Mouse (Mus musculus) lung, adult 2 months (tissue): ENCODE data around the gene Rgs3. TPM values are rescaled to one million over a fixed set of nuclear protein-coding genes. Genes with fewer than 3 reads are reported as not detected.

ENCODE experiments used
- DNase-seq: peaks from one replicate; pipeline ENCODE4 v3.0.0; 2022
- H3K4me1 ChIP-seq: fragments of 200-500 bp; 2 replicates; pipeline ENCODE4 v1.6.1; 2011; ENCODE audit warnings: low read length; ENCODE audit not compliant: control insufficient read depth, insufficient read depth
- H3K4me3 ChIP-seq: fragments of 200-500 bp; replicated peaks from 2 replicates; pipeline ENCODE3; 2011; ENCODE audit warnings: low read depth, mild to moderate bottlenecking, control low read depth, low read length; ENCODE audit errors: extremely low read depth
- CTCF ChIP-seq: fragments of 200-500 bp; IDR thresholded peaks from 2 replicates; pipeline ENCODE4 v1.5.1; 2011; ENCODE audit warnings: mild to moderate bottlenecking, low read length, control low read depth; ENCODE audit not compliant: insufficient read depth
- POLR2A ChIP-seq: fragments of 200-500 bp; IDR thresholded peaks from 2 replicates; pipeline ENCODE4 v1.6.1; 2011; ENCODE audit warnings: low read depth, mild to moderate bottlenecking, control low read depth, low read length, borderline replicate concordance; ENCODE audit errors: extremely low read depth
- WGBS: fragments of 180-500 bp; shearing (Covaris S2); methylation state at CpG from one replicate; pipeline ENCODE4 v1.1.7; 2018; 5-methylcytosine and 5-hydroxymethylcytosine counted together
- polyA plus RNA-seq: library from polyadenylated mRNA; depleted of rRNA; stranded (reverse); fragments of >200 nt; gene quantifications from 2 replicates; pipeline ENCODE4 v1.2.3, GENCODE M21; 2012

The Rgs3 gene
- polyA plus RNA-seq, 1 experiment = 97.1 TPM

DNA sequence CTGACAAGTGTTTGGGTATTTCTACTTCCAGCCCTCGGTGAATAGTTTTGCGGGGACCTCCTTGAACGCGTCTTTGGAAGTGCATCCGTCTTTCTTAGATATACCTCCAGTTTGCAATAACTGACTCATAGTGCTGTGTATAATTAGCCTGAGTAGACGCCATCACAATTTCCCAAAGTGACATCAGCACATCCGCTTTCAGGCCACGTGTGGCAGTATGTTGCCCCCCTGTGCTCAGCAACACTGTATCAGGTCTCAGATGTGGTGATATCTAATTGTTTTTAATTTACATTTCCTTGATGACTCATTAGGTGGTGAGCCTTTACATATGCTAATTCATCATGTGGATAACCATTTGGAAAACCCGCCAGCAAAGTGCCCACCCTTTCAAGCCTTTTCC lies 119.5 kb downstream of the Rgs3 start:
- 79% methylated on average over 9 of the region's 9 CpGs for WGBS
- no peak for TF ChIP-seq POLR2A
- TF ChIP-seq CTCF = no peak
- no peak overlapping the region for H3K4me3 ChIP-seq
- peaks cover 4% of the 10 kb centered on the region; the same call in 1 of the 2 replicates for H3K4me1 ChIP-seq
- no peak for DNase-seq

DNA sequence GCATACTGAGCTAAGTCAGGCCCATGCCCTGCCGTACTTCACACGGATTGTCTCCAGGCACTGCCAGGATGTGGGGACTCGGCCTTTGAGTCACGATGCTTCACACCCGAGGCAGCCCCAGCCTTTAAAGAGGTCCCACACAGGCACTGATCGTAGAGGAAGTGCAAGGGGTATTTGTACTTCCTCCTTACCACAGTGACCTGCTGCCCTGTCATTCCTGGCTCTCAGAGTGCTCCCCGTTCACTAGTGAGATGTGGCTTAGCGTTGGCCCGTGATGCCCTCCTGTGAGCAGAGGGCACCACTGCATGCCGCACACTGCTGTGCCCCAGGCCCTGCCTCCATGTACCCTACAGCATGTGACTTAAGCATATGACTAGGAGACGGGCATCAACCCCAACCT lies 121.8 kb downstream of the Rgs3 start:
- no peak for DNase-seq
- Histone ChIP-seq H3K4me3 (no peak overlapping the region), H3K4me1 (peaks cover 11% of the 10 kb centered on the region)
- WGBS = 55% methylated on average over 11 of the region's 11 CpGs
- TF ChIP-seq CTCF = peak; percentile 12; the same call in 1 of the 2 replicates
- TF ChIP-seq POLR2A = no peak

- WGBS = 78% methylated on average over 8 of the region's 8 CpGs
- no peak for TF ChIP-seq CTCF
- no peak for TF ChIP-seq POLR2A
- DNase-seq = no peak
- H3K4me3 ChIP-seq = no peak overlapping the region
- H3K4me1 ChIP-seq = peaks cover 13% of the 10 kb centered on the region
Measured at GRCm38 (mm10) chr4:62682371-62682770, 122.7 kb downstream of the Rgs3 start.

DNA sequence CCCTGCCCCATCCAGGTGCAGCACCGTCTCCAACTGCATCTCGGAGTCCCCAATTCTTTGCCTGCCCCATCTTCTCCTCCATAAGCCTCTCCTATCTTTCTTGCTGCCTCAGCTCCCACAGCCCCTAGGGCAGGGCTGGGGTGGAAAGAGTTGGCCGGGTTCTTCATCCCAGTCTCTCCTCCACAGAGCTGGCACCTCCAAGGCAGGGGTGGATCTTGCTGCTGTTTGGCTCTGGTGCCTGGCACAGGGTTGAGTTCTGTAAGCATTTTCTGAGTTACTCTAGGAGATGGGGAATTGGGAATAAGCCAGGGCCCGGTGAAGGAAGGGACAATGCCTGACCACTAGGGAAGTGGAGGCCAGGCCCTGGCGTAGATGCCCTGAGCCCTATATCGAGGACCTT lies 123.5 kb downstream of the Rgs3 start:
- peaks cover 13% of the 10 kb centered on the region for H3K4me1 ChIP-seq
- WGBS = 78% methylated on average over 6 of the region's 6 CpGs
- DNase-seq = no peak
- no peak overlapping the region for H3K4me3 ChIP-seq
- no peak for TF ChIP-seq POLR2A
- no peak for TF ChIP-seq CTCF

DNA sequence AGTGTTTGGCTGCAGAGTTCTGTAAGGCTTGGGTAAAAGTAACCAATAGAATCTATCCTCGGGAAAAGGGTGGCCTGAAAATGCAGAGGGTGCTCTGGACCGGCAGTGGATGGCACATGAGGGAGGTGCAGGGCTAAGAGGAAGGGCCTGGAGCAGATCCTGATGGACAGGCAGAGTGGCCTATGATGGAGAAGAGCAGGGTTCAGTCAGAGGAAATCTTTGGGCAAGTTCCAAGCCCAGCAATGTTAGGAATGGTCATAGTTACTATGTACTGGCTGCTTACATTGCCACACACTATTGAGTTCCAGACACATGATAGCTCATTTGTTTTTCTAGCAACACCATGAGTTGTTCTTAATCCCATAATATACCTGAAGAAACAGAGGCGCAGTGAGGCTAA lies 124.7 kb downstream of the Rgs3 start:
- no peak for DNase-seq
- WGBS = 48% methylated on average over 3 of the region's 3 CpGs
- Histone ChIP-seq H3K4me3 (no peak overlapping the region), H3K4me1 (peaks cover 13% of the 10 kb centered on the region)
- TF ChIP-seq CTCF (no peak), POLR2A (no peak)

DNA sequence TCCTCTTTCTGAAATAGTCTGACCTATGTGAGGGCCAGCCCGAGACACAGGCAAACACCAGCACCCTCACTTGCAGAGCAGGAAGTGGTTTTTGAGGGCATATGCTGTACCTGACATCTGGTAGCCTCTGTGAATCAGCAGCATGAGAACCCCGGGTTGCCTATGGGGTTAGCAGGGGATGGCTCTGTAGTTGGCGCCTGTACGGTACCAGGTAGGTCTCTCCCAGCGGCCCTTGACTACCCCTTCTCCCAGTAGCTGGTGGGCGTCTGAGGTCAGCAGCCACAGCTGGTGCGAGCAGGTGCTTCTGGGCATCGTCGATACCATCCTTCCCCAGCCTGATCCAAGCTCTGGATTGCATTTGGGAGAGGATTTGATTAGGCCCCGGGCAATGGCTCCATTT lies 125.6 kb downstream of the Rgs3 start:
- DNase-seq = no peak
- 62% methylated on average over 10 of the region's 10 CpGs for WGBS
- Histone ChIP-seq H3K4me1 (peaks cover 13% of the 10 kb centered on the region), H3K4me3 (no peak overlapping the region)
- TF ChIP-seq CTCF = no peak
- TF ChIP-seq POLR2A = no peak

DNA sequence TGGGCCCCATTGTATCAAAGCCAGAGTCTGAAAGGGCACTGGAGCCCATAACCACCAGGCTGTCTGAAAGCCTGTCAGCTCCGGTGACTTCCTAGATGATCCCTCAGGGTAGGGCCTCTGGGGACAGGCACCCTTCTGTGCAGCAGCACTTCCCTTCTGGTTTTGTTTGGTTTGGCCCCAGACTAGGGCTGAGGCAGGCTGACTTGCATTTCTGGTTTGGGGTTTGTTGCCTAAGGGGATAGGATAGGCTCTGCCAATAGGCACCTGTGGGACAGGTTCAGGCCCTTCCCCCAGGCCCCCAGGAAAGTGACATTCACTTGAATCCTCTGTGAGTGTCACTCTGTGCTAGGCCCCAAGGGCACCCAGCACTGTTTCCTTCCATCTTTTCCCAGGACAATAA lies 127.1 kb downstream of the Rgs3 start:
- no peak overlapping the region for H3K4me3 ChIP-seq
- no peak for DNase-seq
- peaks cover 15% of the 10 kb centered on the region for H3K4me1 ChIP-seq
- TF ChIP-seq POLR2A (no peak), CTCF (no peak)
- WGBS = 43% methylated on average over 1 of the region's 1 CpGs

DNA sequence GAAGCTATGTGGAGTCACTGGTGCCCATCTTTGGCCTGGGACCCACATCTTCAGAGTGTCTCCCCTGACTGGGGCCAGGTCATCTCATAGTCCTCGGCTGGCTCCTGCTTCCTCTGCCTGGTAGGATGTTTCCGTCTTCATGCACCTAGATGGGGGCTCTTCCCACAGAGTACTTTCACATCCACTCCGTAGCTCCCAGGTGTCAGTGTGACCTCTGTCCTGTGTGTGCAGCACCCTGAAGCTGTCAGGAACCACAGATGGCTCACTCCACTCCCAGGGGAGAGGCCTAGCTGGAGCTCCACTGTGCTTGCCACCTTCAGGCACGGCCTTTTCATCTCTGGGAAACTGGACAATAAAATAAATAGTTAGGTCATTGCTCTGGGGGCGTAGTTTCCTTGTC lies 128.5 kb downstream of the Rgs3 start:
- no peak for DNase-seq
- WGBS = 76% methylated on average over 5 of the region's 5 CpGs

GRCm38 (mm10) chr4:62690997-62691396 lies 131.3 kb downstream of the Rgs3 start:
- TF ChIP-seq POLR2A (no peak), CTCF (no peak)
- no peak for DNase-seq
- Histone ChIP-seq H3K4me1 (peaks cover 23% of the 10 kb centered on the region), H3K4me3 (no peak overlapping the region)
- WGBS = 42% methylated on average over 4 of the region's 4 CpGs

More for the DNA sequence above, 128.5 kb downstream of the Rgs3 start:
- H3K4me1 ChIP-seq = peaks cover 21% of the 10 kb centered on the region
- H3K4me3 ChIP-seq = no peak overlapping the region
- TF ChIP-seq CTCF = no peak
- TF ChIP-seq POLR2A = no peak

GRCm38 (mm10) chr4:62691625-62692024 lies 132.0 kb downstream of the Rgs3 start:
- no peak for DNase-seq
- 46% methylated on average over 1 of the region's 1 CpGs for WGBS
- no peak for TF ChIP-seq POLR2A
- no peak for TF ChIP-seq CTCF
- Histone ChIP-seq H3K4me1 (peaks cover 27% of the 10 kb centered on the region), H3K4me3 (no peak overlapping the region)
